Mouse (Mus musculus) embryonic facial prominence, embryonic 13.5 days (tissue): Measurements from ENCODE around the gene Dph1. TPM values are rescaled to one million over a fixed set of nuclear protein-coding genes. Genes with fewer than 3 reads are reported as not detected.
"Not testable (repeated sequence)": the region's sequence is repeated elsewhere in the genome, so short reads cannot be mapped to it uniquely, and the experiment has no call there.

Experiments used
- ATAC-seq: fragments of 200-750 bp; cut with Nextera tagmentation; 2 replicates; pipeline ENCODE4 v1.8.0; 2017; ENCODE audit warnings: low read depth; ENCODE audit not compliant: insufficient number of reproducible peaks, insufficient read depth, low FRiP score, low TSS enrichment
- H3K27ac ChIP-seq: fragments of 300-500 bp; sonication (generic); 2 replicates; pipeline ENCODE4 v1.5.1; 2015; ENCODE audit warnings: moderate library complexity, mild to moderate bottlenecking, inconsistent platforms
- H3K27me3 ChIP-seq: fragments of 300-500 bp; sonication (generic); 2 replicates; pipeline ENCODE4 v1.6.1; 2015; ENCODE audit warnings: mild to moderate bottlenecking, inconsistent platforms
- H3K36me3 ChIP-seq: fragments of 300-500 bp; sonication (generic); 2 replicates; pipeline ENCODE4 v1.6.1; 2015; ENCODE audit warnings: mild to moderate bottlenecking, inconsistent platforms
- H3K4me1 ChIP-seq: fragments of 300-500 bp; sonication (generic); 2 replicates; pipeline ENCODE4 v1.6.1; 2015; ENCODE audit warnings: inconsistent platforms
- H3K4me2 ChIP-seq: fragments of 300-500 bp; sonication (generic); 2 replicates; pipeline ENCODE4 v1.6.1; 2015; ENCODE audit warnings: moderate library complexity, mild to moderate bottlenecking, inconsistent platforms
- H3K4me3 ChIP-seq: fragments of 300-500 bp; sonication (generic); 2 replicates; pipeline ENCODE4 v1.5.1; 2015; ENCODE audit warnings: mild to moderate bottlenecking, inconsistent platforms
- H3K9ac ChIP-seq: fragments of 300-500 bp; sonication (generic); 2 replicates; pipeline ENCODE4 v1.6.1; 2015; ENCODE audit warnings: mild to moderate bottlenecking, inconsistent platforms
- H3K9me3 ChIP-seq: fragments of 300-500 bp; sonication (generic); 2 replicates; pipeline ENCODE4 v1.6.1; 2016; ENCODE audit warnings: inconsistent platforms
- WGBS: fragments of 180-500 bp; shearing (Covaris S2); methylation state at CpG from one replicate; pipeline ENCODE4 v1.1.7; 2015; ENCODE audit warnings: mixed read lengths; 5-methylcytosine and 5-hydroxymethylcytosine counted together
- polyA plus RNA-seq: library from polyadenylated mRNA; unstranded; fragments of >200 nt; fragmentation: Nextera tagmentation; extraction: Ambion mirVana; gene quantifications from 2 replicates; pipeline ENCODE4 v1.2.1, GENCODE M21; 2015

Gene Dph1
- polyA plus RNA-seq, 1 experiment from 2014 or later, result 24.5 TPM

DNA sequence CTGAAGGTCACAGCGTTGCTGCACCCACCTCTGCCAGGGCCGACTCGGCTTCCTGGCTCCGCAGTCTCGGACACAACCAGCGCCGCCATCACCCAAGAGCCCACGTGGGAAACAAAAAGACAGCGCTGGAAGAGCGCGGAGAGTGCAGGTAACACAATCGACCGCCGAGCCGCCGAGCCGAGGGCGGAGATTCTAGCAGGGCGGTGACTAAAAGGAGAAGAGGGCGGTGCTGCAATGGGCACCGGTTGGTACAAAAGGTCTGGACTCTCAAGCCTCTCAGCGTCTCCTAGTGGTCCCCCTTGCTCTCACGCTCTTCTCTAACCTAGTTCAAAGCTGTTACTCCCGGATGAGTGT lies 693 bp downstream of the Dph1 start:
- 0% methylated on average over 24 of the region's 24 CpGs for WGBS

DNA sequence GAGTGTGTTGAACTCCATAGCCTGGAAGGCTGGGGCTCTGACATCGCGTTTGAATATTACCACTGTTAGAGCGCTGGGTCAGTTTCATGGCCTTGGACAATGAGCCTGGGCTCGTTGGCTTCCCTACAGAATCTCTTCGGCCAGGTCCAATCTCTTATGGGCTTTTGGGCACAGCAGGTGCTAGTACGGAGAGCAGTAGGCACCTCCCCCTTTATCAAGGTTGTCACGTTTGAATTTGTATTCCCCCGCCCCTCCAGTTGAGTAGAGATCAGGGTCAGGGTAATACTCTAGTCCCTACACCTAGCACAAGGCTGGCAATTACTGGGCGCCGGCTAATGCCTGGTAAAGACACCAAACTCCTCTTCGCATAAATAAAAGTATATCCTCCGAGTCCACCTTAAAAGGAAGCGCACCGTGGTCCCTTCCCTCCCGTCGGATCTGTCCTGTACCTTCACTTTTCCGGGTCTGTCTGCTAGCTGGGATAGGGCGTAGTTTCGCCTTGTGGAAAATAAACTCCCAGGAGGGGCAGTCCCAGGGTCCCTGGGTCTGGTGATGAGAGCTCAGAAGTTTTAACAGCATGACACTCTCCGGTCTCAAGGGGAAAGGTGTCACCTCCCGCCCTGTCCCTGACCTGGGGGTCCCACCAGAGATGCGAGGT lies 1.2 kb downstream of the Dph1 start:
- Histone ChIP-seq H3K27ac (peak overlapping the region; percentile 39; the same call in 1 of the 2 replicates), H3K4me3 (peak overlapping the region; percentile 85), H3K9ac (peak overlapping the region; percentile 77), H3K27me3 (peaks cover 39% of the 10 kb centered on the region), H3K36me3 (peaks cover 5% of the 10 kb centered on the region; the same call in 1 of the 2 replicates), H3K4me2 (peak overlapping the region; percentile 85), H3K9me3 (no peaks in the 10 kb centered on the region), H3K4me1 (peaks cover 51% of the 10 kb centered on the region)
- 1% methylated on average over 22 of the region's 22 CpGs for WGBS
- ATAC-seq, result peak; percentile 10; the same call in 1 of the 2 replicates

More for the DNA sequence above, 693 bp downstream of the Dph1 start:
- Histone ChIP-seq H3K9ac (peak overlapping the region; percentile 77), H3K4me2 (peak overlapping the region; percentile 85), H3K4me3 (peak overlapping the region; percentile 85), H3K9me3 (no peaks in the 10 kb centered on the region), H3K27ac (peak overlapping the region; percentile 39; the same call in 1 of the 2 replicates), H3K4me1 (peaks cover 54% of the 10 kb centered on the region), H3K36me3 (peaks cover 5% of the 10 kb centered on the region; the same call in 1 of the 2 replicates), H3K27me3 (peaks cover 44% of the 10 kb centered on the region)
- ATAC-seq, result peak; percentile 73

DNA sequence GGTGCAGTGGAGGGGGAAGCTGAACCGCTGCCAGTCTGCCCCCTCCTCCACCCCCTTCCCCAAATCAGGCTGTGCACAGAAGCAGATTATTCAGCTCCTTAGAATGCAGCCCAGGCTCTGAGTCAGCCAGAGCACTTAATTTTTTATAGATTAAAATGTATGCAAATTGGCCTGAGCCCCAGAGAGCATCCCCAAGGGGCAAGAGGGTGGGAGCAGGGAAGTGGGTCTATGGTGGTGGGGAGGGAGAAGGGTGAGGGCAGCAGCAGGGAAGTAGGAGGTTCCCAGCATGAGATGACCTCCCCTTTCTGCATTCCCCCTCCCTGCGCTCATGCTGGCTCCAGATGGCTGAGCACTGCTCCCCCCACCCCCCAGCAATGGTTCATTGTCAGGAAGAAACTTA lies 6.1 kb downstream of the Dph1 start:
- 0 out of 2 replicates have a peak overlapping the region, but pooled peaks have one; percentile 17 for H3K9ac ChIP-seq
- WGBS, result 58% methylated on average over 2 of the region's 2 CpGs
- no peak overlapping the region for H3K27ac ChIP-seq
- no peak overlapping the region for H3K4me3 ChIP-seq
- no peak for ATAC-seq
- H3K36me3 ChIP-seq, result peaks cover 48% of the 10 kb centered on the region
- H3K9me3 ChIP-seq, result no peaks in the 10 kb centered on the region
- H3K4me2 ChIP-seq, result no peak overlapping the region
- H3K4me1 ChIP-seq, result peaks cover 17% of the 10 kb centered on the region
- H3K27me3 ChIP-seq, result no peaks in the 10 kb centered on the region

DNA sequence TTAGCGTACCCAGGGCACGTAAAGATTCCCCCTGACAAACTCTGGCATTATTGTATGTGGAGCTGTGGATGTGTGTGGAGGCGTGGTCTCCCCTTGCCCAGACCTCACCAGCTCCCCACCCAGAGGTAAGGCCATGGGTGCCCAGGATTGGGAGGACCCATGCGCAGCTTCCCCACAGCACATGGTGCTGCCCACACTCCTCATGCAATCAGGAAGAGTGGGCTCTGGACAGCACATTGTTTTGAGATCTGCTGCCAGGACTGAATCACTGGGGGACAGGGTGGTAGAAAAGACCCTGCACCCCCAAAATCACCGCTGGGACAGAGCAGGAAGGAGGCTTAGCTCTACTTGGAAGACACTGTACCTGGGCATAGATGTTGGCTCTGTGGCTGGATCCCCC lies 6.5 kb downstream of the Dph1 start:
- Histone ChIP-seq H3K27ac (no peak overlapping the region), H3K4me2 (no peak overlapping the region), H3K36me3 (peaks cover 48% of the 10 kb centered on the region), H3K27me3 (no peaks in the 10 kb centered on the region), H3K9me3 (no peaks in the 10 kb centered on the region), H3K9ac (no peak overlapping the region), H3K4me1 (peaks cover 16% of the 10 kb centered on the region), H3K4me3 (no peak overlapping the region)
- no peak for ATAC-seq
- WGBS, result 90% methylated on average over 5 of the region's 5 CpGs

DNA sequence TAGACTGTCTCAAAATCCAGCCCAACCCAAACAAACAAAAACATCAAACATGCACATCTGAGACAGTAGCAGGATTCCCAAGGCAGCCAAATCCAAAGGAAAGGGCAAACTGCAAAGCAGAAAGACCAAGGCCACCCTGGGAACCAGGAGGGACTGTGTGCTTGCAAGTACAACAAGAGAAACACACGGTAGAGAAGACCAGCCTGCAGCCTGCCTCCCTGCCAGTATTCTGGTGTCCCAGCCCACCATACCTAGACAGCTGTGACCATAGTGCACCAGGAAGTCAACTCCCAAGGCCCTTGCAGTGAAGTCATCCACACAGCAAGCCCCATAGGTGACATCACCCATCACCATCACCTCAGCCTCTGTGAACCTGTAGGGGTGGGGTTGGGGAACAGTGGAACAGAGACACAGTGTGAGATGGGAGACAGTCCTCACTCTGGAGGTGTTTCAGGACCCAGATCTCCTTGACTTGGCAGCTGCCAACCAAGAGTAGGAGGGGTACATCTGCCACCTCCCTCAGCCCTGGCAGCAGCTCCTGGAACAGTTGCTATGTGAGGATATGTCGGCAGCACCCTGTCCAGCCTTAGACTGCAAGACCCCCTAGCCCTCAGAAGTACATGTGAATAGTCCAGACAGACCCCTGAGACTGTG lies 7.0 kb downstream of the Dph1 start:
- no peak overlapping the region for H3K9ac ChIP-seq
- WGBS, result 74% methylated on average over 2 of the region's 2 CpGs
- no peak overlapping the region for H3K4me2 ChIP-seq
- peaks cover 48% of the 10 kb centered on the region for H3K36me3 ChIP-seq
- H3K27ac ChIP-seq, result no peak overlapping the region
- no peaks in the 10 kb centered on the region for H3K9me3 ChIP-seq
- ATAC-seq, result no peak
- H3K4me1 ChIP-seq, result peaks cover 13% of the 10 kb centered on the region; the same call in 1 of the 2 replicates
- no peaks in the 10 kb centered on the region for H3K27me3 ChIP-seq
- no peak overlapping the region for H3K4me3 ChIP-seq

DNA sequence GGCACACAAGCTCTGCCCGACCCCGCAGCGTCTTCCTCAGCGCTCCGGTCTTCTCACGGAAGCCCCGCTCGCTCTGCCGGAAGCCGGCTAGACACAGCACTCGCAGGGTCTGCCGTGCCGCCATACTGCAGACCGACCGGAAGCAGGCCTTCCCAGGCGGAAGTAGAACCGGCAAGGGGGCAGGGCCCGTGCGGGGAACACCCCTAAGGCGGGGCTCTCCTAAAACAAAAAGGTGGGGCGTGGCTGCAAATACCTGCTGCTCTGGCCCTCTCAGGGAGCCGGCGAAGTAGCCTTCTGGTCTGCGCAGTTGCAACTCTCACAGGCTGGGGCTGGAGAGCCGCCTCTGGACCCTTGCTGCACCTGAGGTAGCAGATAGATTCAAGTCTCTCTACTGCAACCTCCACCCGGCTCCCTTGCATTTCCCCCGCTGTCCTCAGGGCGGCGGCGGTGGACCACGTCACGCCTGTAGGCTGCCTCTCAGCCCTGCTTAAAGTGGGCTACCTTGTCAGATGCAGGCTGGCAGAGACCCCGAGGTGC lies 12.3 kb downstream of the Dph1 start, which contains the start of gene Ovca2:
Gene Ovca2 (minus strand): TSS at position 164 of the 537 bp plus-strand sequence.
- Histone ChIP-seq H3K27ac (peak within 1 kb of the TSS; percentile 79), H3K36me3 (peaks cover 44% of the 10 kb centered on the region), H3K9me3 (no peaks in the 10 kb centered on the region), H3K9ac (peak within 1 kb of the TSS; percentile 86), H3K4me2 (peak within 1 kb of the TSS; percentile 94), H3K27me3 (peaks cover 3% of the 10 kb centered on the region; the same call in 1 of the 2 replicates), H3K4me1 (peaks cover 21% of the 10 kb centered on the region), H3K4me3 (peak within 1 kb of the TSS; percentile 84)
- WGBS, result under 1% methylated on average over 33 of the region's 33 CpGs
- peak; percentile 89 for ATAC-seq

DNA sequence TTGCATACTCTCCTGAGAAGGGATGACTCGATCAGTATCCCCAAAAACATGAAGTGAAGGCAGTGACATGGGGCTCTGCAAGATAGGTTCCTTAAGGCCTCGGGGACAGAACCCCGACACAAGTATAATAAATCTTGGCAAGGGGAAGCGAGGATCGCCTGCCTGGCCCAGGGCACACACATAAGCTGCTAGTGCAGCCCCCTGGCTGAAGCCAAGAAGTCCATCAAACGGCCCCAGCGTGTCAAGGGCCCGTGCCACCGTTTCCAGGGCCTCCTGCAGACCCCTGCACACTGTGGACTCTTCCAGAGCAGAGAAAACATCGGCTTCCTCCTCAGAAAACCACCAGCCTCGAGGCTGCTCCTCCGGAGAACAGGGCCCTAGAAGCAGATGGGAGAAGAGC lies 13.0 kb downstream of the Dph1 start:
- H3K36me3 ChIP-seq, result peaks cover 37% of the 10 kb centered on the region
- WGBS, result 50% methylated on average over 12 of the region's 12 CpGs

DNA sequence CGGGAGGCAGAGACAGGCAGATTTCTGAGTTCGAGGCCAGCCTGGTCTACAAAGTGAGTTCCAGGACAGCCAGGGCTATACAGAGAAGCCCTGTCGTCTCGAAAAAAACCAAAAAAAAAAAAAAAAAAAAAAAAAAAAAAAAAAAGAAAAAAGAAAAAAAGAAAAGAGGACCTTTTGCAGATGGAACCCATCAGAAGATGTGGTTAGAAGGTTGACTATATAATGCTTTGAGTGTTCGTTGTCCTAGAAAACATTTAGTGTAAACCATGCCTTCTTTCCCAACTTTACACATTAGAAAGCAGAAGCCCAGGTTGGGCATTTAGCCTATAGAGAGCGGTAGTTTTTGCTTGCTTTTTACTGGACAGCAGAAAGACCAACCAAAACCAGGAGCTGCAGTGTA lies 16.5 kb downstream of the Dph1 start:
- Histone ChIP-seq H3K27me3 (peaks cover 45% of the 10 kb centered on the region), H3K4me1 (peaks cover 53% of the 10 kb centered on the region)
- not testable (repeated sequence) for H3K9me3 ChIP-seq, ATAC-seq, H3K36me3 ChIP-seq, H3K9ac ChIP-seq, H3K27ac ChIP-seq, H3K4me3 ChIP-seq, H3K4me2 ChIP-seq
- WGBS, result 63% methylated on average over 6 of the region's 6 CpGs

More for the DNA sequence above, 13.0 kb downstream of the Dph1 start:
- Histone ChIP-seq H3K9me3 (no peaks in the 10 kb centered on the region), H3K4me2 (peak overlapping the region; percentile 94), H3K27me3 (peaks cover 11% of the 10 kb centered on the region), H3K27ac (peak overlapping the region; percentile 79), H3K4me1 (peaks cover 27% of the 10 kb centered on the region), H3K9ac (peak overlapping the region; percentile 86), H3K4me3 (peak overlapping the region; percentile 84)
- ATAC-seq, result no peak

DNA sequence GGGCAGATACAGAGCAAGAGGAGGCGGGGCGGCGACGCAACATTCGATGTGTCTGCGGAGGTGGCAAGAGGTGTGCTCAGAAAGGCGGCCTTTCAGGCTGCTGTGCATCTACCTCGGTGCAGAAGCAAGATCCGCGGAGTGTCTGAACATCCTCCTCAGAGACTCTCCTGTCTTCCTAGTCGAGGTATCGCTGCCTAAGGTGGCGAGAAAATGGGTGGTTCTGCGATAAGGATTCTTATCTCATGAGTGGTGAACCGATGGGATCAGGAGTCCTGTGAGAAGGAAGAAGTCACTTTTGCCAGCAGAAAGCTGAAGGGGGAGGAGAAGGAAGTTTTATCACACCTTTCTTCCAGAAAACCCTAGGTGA lies 17.3 kb downstream of the Dph1 start:
- peaks cover 59% of the 10 kb centered on the region for H3K4me1 ChIP-seq
- no peaks in the 10 kb centered on the region for H3K9me3 ChIP-seq
- H3K4me3 ChIP-seq, result peak overlapping the region; percentile 59
- 0 out of 2 replicates have a peak overlapping the region, but pooled peaks have one; percentile 46 for H3K9ac ChIP-seq
- H3K36me3 ChIP-seq, result peaks cover 9% of the 10 kb centered on the region
- peak overlapping the region; percentile 89 for H3K4me2 ChIP-seq
- peaks cover 53% of the 10 kb centered on the region for H3K27me3 ChIP-seq
- 6% methylated on average over 15 of the region's 15 CpGs for WGBS
- no peak overlapping the region for H3K27ac ChIP-seq
- ATAC-seq, result no peak

DNA sequence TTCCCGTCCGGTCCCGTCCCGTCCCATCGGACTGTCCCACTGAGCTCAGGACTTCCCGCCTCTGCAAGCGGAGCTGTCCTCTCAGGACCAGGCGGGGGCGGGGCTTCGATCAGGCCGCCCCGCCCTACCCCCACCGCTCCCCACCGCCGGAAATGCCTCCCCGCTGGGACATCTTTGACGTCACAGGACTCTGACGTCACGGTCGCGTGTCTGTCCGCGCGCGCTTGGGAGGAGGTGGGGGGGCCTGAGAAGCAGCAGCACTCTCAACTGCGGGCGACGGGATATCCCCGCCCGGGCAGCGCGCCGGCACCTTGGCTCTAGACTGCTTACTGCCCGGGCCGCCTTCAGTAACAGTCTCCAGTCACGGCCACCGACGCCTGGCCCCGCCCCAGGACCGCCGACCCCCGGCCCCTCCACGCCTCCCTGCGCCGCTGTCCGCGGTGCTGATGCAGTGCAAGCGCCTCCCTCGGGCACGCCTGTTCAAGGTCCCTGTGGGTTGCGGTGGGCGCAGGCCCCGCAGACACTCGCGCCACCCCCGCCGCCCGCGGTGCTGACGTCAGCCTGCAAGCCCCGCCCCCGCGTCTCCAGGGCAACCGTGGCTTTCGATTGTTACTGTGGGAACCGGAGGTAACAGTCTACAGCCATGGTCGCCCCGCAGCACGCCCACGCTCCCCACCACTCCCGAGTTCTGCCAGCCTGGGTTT lies 17.8 kb downstream of the Dph1 start:
- Histone ChIP-seq H3K36me3 (peaks cover 9% of the 10 kb centered on the region), H3K27ac (no peak overlapping the region), H3K4me1 (peaks cover 64% of the 10 kb centered on the region), H3K27me3 (peaks cover 58% of the 10 kb centered on the region), H3K9ac (0 out of 2 replicates have a peak overlapping the region, but pooled peaks have one; percentile 46), H3K4me2 (peak overlapping the region; percentile 89), H3K9me3 (no peaks in the 10 kb centered on the region), H3K4me3 (peak overlapping the region; percentile 59)
- under 1% methylated on average over 71 of the region's 71 CpGs for WGBS
- ATAC-seq, result peak; percentile 49; the same call in 1 of the 2 replicates
